Mouse (Mus musculus) kidney, adult 2 months (tissue): ENCODE data around the gene Kif5c.

Source experiments
- CTCF ChIP-seq: fragments of 200-500 bp; conservative IDR thresholded peaks from 2 replicates; pipeline ENCODE4 v1.5.1; 2011; ENCODE audit warnings: low read depth, mild to moderate bottlenecking, control low read depth, low read length, moderate library complexity, mixed read lengths; ENCODE audit not compliant: insufficient read depth, insufficient read length
- POLR2A ChIP-seq: fragments of 200-500 bp; IDR thresholded peaks from one replicate; pipeline ENCODE4 v1.6.1; 2011; ENCODE audit warnings: low read depth, low read length, control low read depth

- TF ChIP-seq CTCF: no peak
- TF ChIP-seq POLR2A: no peak
Observed at GRCm38 (mm10) chr2:49569862-49570777, 49.0 kb upstream of the Kif5c start.
